Comparison of ENCODE assay signal across 15 mouse cellular contexts in genomic region chr8:11383379-11383778, GRCm38 (mm10).
DNase-seq lines count a peak whose midpoint lies in the region; ATAC-seq and TF ChIP-seq lines count a peak whose summit lies in the region.
"Had no signal": no experiment of that assay in that cellular context is flagged by ENCODE, and none has a peak within 500 bp of the region (broad histone marks: within the 10 kb centered on the region; RNA-seq: fewer than 3 reads in every experiment).

No protein-coding gene starts in this region.

- peak overlapping the region; percentile 78 for H3K27ac ChIP-seq in heart, embryonic 13.5 days (replicated peaks)
- H3K27ac ChIP-seq in lung, postnatal 0 days (ENCODE audit: low read length), result peak overlapping the region; percentile 85; the same call in 1 of the 2 replicates
- peak overlapping the region; percentile 79 for H3K27ac ChIP-seq in heart, embryonic 16.5 days (ENCODE audit: low read length)
- H3K27ac ChIP-seq in stomach, postnatal 0 days (replicated peaks), result peak overlapping the region; percentile 83
- H3K27ac ChIP-seq: liver, embryonic 13.5 days; midbrain, embryonic 12.5 days had no signal

- intact Hi-C loops in heart, postnatal 25 days (cut with DNase I), result no loop called here

- no peak overlapping the region for H3K4me3 ChIP-seq in heart, embryonic 13.5 days
- no peak overlapping the region for H3K4me3 ChIP-seq in lung, postnatal 0 days (ENCODE audit: low read depth, low read length)
- H3K4me3 ChIP-seq in heart, embryonic 16.5 days (ENCODE audit: low read length), result no peak overlapping the region
- no peak overlapping the region for H3K4me3 ChIP-seq in stomach, postnatal 0 days (ENCODE audit: low read depth, low read length)
- H3K4me3 ChIP-seq: liver, embryonic 13.5 days; midbrain, embryonic 12.5 days had no signal

- 20% methylated on average over 3 of the region's 3 CpGs for WGBS in heart, embryonic 13.5 days
- 66% methylated on average over 3 of the region's 3 CpGs for WGBS in lung, postnatal 0 days
- 28% methylated on average over 3 of the region's 3 CpGs for WGBS in heart, embryonic 16.5 days
- 54% methylated on average over 3 of the region's 3 CpGs for WGBS in stomach, postnatal 0 days

- no peak for DNase-seq in heart, postnatal 25 days (ENCODE audit: low spot score)
- DNase-seq in lung, postnatal 0 days (ENCODE audit: low spot score), result no peak
- no peak for DNase-seq in lung, postnatal 36 days
- DNase-seq in stomach, postnatal 0 days (ENCODE audit: low spot score), result no peak
- DNase-seq in urinary bladder, postnatal 4 days (ENCODE audit: low spot score in 2 of 2), result no peak
- DNase-seq: cerebellum, adult 8-10 months; kidney, adult 11 months; kidney, postnatal 14 days; liver, embryonic 13.5 days; lung, postnatal 4 days; thymus, adult 2 months had no signal

- H3K9ac ChIP-seq in heart, embryonic 13.5 days, result no peak overlapping the region
- no peak overlapping the region for H3K9ac ChIP-seq in lung, postnatal 0 days (replicated peaks; ENCODE audit: low read depth)
- H3K9ac ChIP-seq in heart, embryonic 16.5 days (ENCODE audit: low read length), result no peak overlapping the region
- no peak overlapping the region for H3K9ac ChIP-seq in stomach, postnatal 0 days (ENCODE audit: low read length)
- H3K9ac ChIP-seq: liver, embryonic 13.5 days; midbrain, embryonic 12.5 days had no signal

- TF ChIP-seq EP300 in lung, postnatal 0 days (IDR thresholded peaks at IDR 0.05), result no peak
- no peak for TF ChIP-seq EP300 in stomach, postnatal 0 days (optimal IDR thresholded peaks at IDR 0.05)

- no peaks in the 10 kb centered on the region for H3K9me3 ChIP-seq in heart, embryonic 13.5 days
- no peaks in the 10 kb centered on the region for H3K9me3 ChIP-seq in lung, postnatal 0 days (ENCODE audit: low read length)
- no peaks in the 10 kb centered on the region for H3K9me3 ChIP-seq in heart, embryonic 16.5 days (replicated peaks; ENCODE audit: control insufficient read depth, low read length)
- no peaks in the 10 kb centered on the region for H3K9me3 ChIP-seq in stomach, postnatal 0 days (ENCODE audit: control insufficient read depth, low read length)
- H3K9me3 ChIP-seq: G1E; liver, embryonic 13.5 days; midbrain, embryonic 12.5 days had no signal

- no peak for TF ChIP-seq CTCF in lung, postnatal 0 days (IDR thresholded peaks at IDR 0.05)
- TF ChIP-seq CTCF in stomach, postnatal 0 days (IDR thresholded peaks at IDR 0.05; ENCODE audit: low read depth), result no peak

- no peaks in the 10 kb centered on the region for H3K27me3 ChIP-seq in heart, embryonic 13.5 days (replicated peaks)
- H3K27me3 ChIP-seq in lung, postnatal 0 days (replicated peaks; ENCODE audit: insufficient read depth, low read length), result no peaks in the 10 kb centered on the region
- H3K27me3 ChIP-seq in heart, embryonic 16.5 days (ENCODE audit: control insufficient read depth, insufficient read depth, low read length), result no peaks in the 10 kb centered on the region
- no peaks in the 10 kb centered on the region for H3K27me3 ChIP-seq in stomach, postnatal 0 days (ENCODE audit: control insufficient read depth, insufficient read depth, low read length)
- H3K27me3 ChIP-seq: liver, embryonic 13.5 days had no signal

- H3K4me2 ChIP-seq in heart, embryonic 13.5 days, result no peak overlapping the region
- H3K4me2 ChIP-seq in lung, postnatal 0 days (replicated peaks; ENCODE audit: low read depth, low read length), result no peak overlapping the region
- no peak overlapping the region for H3K4me2 ChIP-seq in heart, embryonic 16.5 days (ENCODE audit: low read depth, low read length)
- no peak overlapping the region for H3K4me2 ChIP-seq in stomach, postnatal 0 days (replicated peaks; ENCODE audit: low read depth)
- H3K4me2 ChIP-seq: liver, embryonic 13.5 days; midbrain, embryonic 12.5 days had no signal

- no peaks in the 10 kb centered on the region for H3K36me3 ChIP-seq in heart, embryonic 13.5 days
- H3K36me3 ChIP-seq in lung, postnatal 0 days (ENCODE audit: insufficient read depth, low read length), result peaks cover 3% of the 10 kb centered on the region; the same call in 1 of the 2 replicates
- no peaks in the 10 kb centered on the region for H3K36me3 ChIP-seq in heart, embryonic 16.5 days (ENCODE audit: control insufficient read depth, insufficient read depth)
- no peaks in the 10 kb centered on the region for H3K36me3 ChIP-seq in stomach, postnatal 0 days (ENCODE audit: control insufficient read depth, insufficient read depth, low read length)
- H3K36me3 ChIP-seq: G1E; liver, embryonic 13.5 days; midbrain, embryonic 12.5 days had no signal

- peaks cover 89% of the 10 kb centered on the region for H3K4me1 ChIP-seq in heart, embryonic 13.5 days
- H3K4me1 ChIP-seq in lung, postnatal 0 days (ENCODE audit: insufficient read depth, low read depth, low read length), result peaks cover 33% of the 10 kb centered on the region
- H3K4me1 ChIP-seq in heart, embryonic 16.5 days (ENCODE audit: control insufficient read depth, insufficient read depth, low read length), result peaks cover 58% of the 10 kb centered on the region
- peaks cover 4% of the 10 kb centered on the region; the same call in 1 of the 2 replicates for H3K4me1 ChIP-seq in stomach, postnatal 0 days (replicated peaks; ENCODE audit: control insufficient read depth, insufficient read depth)
- H3K4me1 ChIP-seq: liver, embryonic 13.5 days had no signal

- ATAC-seq in heart, embryonic 13.5 days (ENCODE audit: extremely low read depth, insufficient number of reproducible peaks, low FRiP score, low TSS enrichment), result no peak
- ATAC-seq in lung, postnatal 0 days, result no peak
- ATAC-seq in heart, embryonic 16.5 days (replicated peaks; ENCODE audit: extremely low read depth, insufficient read depth, low FRiP score), result no peak
- no peak for ATAC-seq in stomach, postnatal 0 days (ENCODE audit: low FRiP score, low TSS enrichment)
